Mouse (Mus musculus): ENCODE measurements at regions not wholly inside any gene's neighbourhood (a gene's known extent, or its start where the extent isn't known, plus 50 kb on each side); places are given as distances from the start of the nearest gene placed in this dataset.
"Not testable (repeated sequence)": the region's sequence is repeated elsewhere in the genome, so short reads cannot be mapped to it uniquely, and the experiment has no call there.

DNA sequence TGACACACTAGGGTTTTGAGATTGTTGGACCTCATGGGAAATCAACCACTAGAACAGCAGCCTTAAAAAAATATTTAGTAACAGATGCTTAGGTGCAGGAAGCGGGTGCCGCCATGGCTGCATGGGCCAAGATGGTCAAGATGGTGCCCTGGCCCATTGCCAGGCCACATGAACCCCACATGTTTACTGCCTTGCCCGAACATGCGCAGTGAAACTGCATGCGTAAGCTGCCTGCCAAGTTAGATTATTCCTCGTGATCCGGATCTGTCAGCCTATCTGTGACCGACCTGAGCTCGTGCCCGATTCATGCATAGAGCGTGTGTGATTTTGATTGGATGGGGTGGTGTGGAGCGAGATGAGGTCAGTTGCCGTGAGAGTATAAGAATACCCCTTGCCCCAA, 93.2 kb upstream of the Kcnmb2 start:
- TF ChIP-seq CTCF, POLR2A (IDR thresholded peaks at IDR 0.05; ENCODE audit: extremely low read depth, insufficient read depth, low read length): not testable (repeated sequence)

All from cortical plate, adult 2 months (tissue).